Mouse (Mus musculus): ENCODE measurements around the gene 4930404N11Rik.

- TF ChIP-seq CTCF (IDR thresholded peaks at IDR 0.05; ENCODE audit: low read depth, low read length) (no peak), TAL1 (conservative IDR thresholded peaks at IDR 0.05; ENCODE audit: low read depth, low read length) (no peak), POLR2AphosphoS5 (IDR thresholded peaks at IDR 0.05; ENCODE audit: insufficient replicate concordance, low read depth, low read length) (no peak), GATA1 (IDR thresholded peaks at IDR 0.05; ENCODE audit: borderline replicate concordance, low read length) (no peak), GATA2 (IDR thresholded peaks at IDR 0.05; ENCODE audit: borderline replicate concordance, low read depth, low read length) (no peak)
These were observed 25.0 kb upstream of the 4930404N11Rik start for GRCm38 (mm10) chr10:81390678-81390965.
